Mouse (Mus musculus) monocyte, adult 5-6 weeks (primary cell): ENCODE results near the gene C2cd4b. TPM values are rescaled to one million over a fixed set of nuclear protein-coding genes. Genes with fewer than 3 reads are reported as not detected.
"Not testable (repeated sequence)": the region's sequence is repeated elsewhere in the genome, so short reads cannot be mapped to it uniquely, and the experiment has no call there.

Experiments used
- ATAC-seq: fragments of 153-309, 156-312 bp; replicated peaks from 2 replicates; pipeline ENCODE4 v1.8.0; 2017; ENCODE audit warnings: mild to moderate bottlenecking; ENCODE audit not compliant: low TSS enrichment, insufficient number of reproducible peaks, severe bottlenecking, poor library complexity, low FRiP score
- total RNA-seq: library from RNA; stranded (forward); fragments of 200-1000, 200-491, 200-594 nt; gene quantifications from 3 replicates; pipeline ENCODE4 v1.2.3, GENCODE M21; 2017

The C2cd4b gene
- total RNA-seq = not detected in 3 replicates

GRCm38 (mm10) chr9:67759163-67759955 is at the start of gene C2cd4b:
TSS of gene C2cd4b (plus strand) at chr9:67759437.
- no peak for ATAC-seq

DNA sequence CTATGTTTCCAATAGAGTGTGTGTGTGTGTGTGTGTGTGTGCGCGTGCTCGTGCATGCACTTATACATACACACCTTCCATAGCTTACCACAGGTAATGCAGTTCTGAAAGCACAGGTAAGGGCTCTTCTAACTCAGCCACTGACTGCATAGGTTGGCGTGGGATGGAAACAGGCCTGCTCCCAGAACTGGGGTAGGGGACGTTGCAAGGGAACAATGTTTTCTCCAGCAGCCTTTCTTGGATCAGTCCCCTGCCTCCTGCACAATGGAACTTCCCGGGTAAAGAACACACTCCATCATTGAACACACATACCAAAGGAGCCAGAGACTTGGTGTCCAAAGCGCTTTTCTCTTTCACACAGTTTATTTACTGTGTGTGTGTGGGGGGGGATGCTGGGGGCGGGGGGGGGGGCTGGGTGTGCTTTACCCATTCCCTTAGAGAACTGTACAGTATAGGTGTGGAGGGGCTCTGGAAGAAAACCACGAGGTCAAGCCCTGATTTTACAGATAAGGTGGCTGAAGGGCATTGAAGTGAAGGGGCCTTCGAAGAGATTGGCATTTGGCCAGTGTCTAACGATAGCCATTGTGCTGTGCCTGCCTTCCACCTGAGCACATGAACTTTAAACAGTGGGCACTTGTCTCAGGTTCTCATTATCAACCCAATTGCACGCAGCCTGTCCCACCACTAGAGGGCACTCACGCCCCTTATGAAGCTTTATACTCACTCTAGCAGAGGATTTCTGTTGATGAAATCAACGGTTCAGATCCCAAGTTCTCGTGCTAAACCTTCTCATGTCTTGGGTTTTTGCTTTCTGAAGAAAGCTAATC is 48.0 kb upstream of the C2cd4b start:
- ATAC-seq = 0 out of 2 replicates have a peak, but pooled peaks have one; percentile 47

DNA sequence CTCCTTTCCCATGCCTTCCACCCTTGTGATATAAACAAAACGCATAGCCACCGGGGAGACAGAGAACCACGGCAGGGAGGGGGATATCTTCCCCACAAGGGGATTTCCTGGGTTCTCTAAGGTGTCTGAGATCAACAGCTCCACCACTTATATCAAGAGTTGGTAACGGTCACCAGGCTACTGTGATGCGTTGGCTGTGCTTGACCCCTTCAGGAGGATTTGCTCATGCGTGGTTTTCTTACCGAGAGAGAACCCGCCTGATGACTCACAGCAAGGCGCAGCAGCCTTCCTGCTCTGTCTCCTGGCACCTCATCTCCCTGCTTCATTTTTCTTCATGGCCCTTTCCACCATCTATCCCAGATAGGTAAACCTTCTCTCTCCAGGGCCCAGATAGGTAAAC is 47.1 kb upstream of the C2cd4b start:
- no peak for ATAC-seq

- ATAC-seq = no peak
Measured at GRCm38 (mm10) chr9:67717081-67717480, 42.2 kb upstream of the C2cd4b start.

DNA sequence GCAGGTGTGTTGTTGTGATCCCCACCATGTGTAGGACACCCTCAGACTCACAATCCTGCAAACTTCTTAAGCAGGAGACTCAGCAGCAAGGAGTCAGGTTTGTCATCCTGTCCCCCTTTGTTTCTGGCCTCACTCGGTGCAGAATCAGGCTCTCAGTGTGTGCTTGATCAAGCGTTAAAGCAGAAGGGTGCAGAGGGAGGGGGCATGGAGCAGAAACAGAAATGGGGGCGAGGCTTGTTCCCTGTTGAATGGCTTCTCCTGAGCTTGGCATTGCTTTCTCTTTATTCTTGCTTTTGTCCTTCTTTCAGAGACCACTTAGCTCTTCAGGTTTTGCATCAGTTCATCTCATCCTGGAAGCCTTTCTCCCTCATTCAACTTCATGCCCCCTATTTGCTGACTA is 40.6 kb upstream of the C2cd4b start:
- no peak for ATAC-seq

GRCm38 (mm10) chr9:67720150-67720549 is 39.1 kb upstream of the C2cd4b start:
- no peak for ATAC-seq

GRCm38 (mm10) chr9:67722378-67722777 is 36.9 kb upstream of the C2cd4b start:
- ATAC-seq = no peak

DNA sequence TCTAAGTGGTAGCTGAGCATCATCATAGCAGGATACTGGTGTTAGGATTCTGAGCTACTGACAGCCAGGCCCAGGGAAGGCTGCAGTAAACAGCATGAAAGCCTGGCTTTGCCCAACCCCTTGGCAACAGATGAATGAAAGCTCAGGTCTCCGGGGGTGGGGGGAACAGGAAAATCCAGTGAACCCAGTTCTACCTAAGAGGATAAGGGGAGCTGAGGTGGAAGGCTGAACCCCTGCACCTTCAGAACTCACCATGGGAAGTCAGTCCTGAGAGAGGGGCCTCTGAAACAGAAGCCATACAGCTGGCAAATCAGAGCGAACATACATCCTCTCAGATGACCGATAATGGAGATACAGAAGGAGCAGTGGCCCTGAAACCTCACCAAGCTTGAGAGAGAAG is 34.0 kb upstream of the C2cd4b start:
- ATAC-seq = no peak

DNA sequence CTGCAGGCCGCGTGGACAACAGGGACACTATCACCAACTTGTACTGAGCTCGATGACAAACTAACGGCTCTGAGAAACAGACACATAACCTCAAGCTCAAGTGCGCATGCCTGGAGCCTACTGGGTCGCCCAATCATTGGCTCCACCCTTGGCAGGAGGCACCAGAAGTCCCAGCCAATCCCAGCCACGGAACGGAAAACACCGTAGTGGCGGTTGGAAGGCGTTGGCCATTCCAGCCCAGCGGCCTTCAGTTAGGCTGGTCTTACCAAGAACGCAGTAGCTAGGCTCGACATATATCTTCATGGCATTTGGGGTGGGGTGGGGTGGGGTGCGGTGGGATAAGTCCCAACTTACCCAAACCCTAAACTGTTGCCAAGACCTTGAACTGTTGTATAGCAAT is 25.5 kb upstream of the C2cd4b start:
- no peak for ATAC-seq

DNA sequence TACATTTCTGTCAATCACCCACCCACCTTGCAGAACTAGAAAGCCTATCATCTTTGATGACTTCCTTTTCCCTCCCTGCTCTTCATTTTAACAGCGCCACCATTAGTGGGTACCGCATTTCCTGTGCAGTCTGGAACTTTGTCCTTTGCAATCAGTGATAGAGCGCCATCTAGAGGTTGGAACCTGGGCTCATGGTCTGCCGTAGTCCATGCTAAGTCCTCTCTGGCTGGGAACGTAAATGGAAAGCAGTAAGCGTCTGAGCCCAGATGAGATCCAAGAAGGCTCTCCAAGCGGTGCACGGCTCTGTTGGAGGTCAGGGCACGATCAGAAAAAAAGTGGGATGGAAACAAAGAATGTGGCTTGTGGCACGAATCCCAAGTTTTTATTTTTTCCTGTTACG is 23.8 kb upstream of the C2cd4b start:
- ATAC-seq = no peak

- ATAC-seq = no peak
Measured at GRCm38 (mm10) chr9:67741256-67741655, 18.0 kb upstream of the C2cd4b start.

DNA sequence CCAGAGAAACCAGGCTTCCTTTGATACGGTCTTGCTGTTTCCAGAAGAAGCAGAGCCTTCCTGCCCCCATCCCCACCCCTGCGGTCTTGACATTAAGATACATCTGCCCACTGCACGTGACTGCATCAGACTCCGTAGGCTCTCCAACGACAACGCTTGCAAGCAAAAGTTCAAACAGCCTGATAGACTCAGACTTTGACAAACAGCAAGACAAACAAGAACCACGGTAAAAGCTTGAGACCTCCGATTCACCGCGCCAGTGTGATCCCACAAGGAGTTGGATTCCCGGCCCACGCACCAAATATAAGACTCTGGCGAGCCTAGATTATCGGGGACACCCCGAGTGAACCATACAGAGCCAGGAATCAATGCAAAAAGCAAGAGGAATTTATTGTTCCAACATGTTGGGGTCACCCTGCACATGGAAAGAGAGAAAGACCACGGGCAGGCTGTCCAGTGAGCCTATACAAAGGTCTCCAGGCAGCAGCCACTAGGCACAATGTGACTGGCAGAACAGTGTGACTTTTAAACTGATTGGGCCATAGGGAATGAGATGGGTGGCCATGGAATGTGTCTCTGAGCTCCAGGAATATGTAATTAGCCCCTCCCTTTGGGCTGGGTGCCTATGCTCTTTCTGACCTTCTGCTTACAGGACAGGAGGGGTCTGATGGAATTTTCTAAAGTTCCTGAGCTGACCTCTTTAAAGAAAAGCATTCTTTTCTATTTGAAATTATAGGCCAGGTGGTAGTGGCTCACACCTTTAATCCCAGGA is 5.6 kb upstream of the C2cd4b start:
- ATAC-seq = no peak

DNA sequence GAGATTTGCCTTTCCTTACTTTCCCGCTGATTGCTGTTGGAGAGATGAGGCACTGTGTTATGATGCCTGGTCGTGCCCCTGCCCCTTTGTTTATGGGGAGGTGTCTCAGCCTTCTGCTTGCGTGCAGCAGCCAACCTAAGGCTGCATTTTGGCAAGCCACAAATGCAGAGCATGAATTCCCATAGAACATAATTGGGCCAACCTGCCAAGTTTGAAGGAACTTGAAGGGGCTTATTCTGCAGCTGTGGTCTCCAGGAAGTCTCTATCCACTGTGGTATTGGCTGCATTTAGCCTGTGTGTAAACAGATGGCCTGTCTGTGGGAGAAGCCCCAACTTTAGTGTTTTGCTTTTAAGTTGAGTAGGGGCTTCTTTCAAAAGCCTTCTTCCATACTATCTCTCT is 4.5 kb upstream of the C2cd4b start:
- ATAC-seq = no peak

- no peak for ATAC-seq
Measured at GRCm38 (mm10) chr9:67758686-67759085, 551 bp upstream of the C2cd4b start.

DNA sequence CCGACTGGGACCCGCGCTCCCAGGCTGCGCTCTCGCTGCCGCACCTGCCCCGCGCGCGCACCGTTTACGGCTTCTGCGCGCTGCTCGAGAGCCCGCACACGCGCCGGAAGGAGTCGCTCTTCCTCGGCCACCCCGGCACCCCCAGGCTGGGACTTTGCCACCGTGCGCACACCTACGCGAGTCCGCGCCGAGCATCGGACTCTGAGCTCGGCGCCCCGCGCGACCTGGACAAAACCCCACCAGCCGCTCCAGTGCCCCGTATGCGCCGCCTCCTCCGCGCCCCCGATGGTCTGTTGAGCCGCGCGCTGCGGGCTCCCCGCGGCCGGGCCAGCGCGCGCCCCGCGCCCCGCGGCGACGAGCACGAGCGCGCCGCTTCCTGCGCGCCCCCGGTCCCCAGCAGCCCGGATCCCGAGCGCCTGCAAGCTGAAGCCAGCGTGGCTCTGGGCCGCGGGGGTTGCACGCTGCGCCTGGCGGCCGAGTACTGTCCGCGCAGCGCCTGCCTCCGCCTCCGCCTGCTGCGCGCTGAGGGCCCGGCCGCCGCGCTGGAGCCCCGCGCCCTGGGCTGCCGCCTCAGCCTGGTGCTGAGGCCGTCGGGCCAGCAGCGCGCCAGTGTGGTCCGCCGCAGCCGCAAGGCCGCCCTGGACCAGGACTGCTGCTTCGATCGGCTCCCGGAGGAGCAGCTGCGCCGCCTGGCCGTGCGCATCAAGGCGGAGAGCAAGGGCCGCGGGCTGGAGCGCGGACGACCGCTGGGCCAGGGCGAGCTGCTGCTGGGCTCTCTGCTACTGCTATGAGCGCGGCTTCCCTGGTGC is 923 bp downstream of the C2cd4b start:
- not testable (repeated sequence) for ATAC-seq

- ATAC-seq = no peak
Measured at GRCm38 (mm10) chr9:67760991-67761390, 1.8 kb downstream of the C2cd4b start.

DNA sequence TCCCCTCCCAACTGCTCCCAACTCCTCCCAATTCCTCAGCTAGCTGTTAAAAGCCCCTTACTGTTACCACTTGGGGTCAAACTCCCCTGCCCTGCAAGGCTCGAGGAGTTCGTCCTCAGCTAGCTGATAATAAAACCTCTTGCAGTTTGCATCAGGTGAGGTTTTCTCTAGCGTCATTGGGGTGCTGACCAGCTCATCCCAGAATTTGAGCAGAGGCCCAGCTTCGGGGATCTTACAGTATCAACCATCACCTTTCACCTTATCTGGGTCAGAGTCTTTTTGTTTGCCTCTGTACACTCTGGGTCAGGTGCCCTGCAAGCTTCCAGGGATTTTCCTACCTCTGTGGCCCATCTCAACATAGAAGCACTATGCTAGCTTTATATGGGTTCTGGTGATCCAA is 4.1 kb downstream of the C2cd4b start:
- ATAC-seq = no peak

- ATAC-seq = no peak
Measured at GRCm38 (mm10) chr9:67766405-67766804, 7.2 kb downstream of the C2cd4b start.
